Mouse (Mus musculus) lung, adult 2 months (tissue): ENCODE measurements at regions not wholly inside any gene's neighbourhood (a gene's known extent, or its start where the extent isn't known, plus 50 kb on each side); places are given as distances from the start of the nearest gene placed in this dataset.

Experiments
- CTCF ChIP-seq: fragments of 200-500 bp; IDR thresholded peaks from 2 replicates; pipeline ENCODE4 v1.5.1; 2011; ENCODE audit warnings: mild to moderate bottlenecking, low read length, control low read depth; ENCODE audit not compliant: insufficient read depth
- POLR2A ChIP-seq: fragments of 200-500 bp; IDR thresholded peaks from 2 replicates; pipeline ENCODE4 v1.6.1; 2011; ENCODE audit warnings: low read depth, mild to moderate bottlenecking, control low read depth, low read length, borderline replicate concordance; ENCODE audit errors: extremely low read depth

- no peak for TF ChIP-seq CTCF
- TF ChIP-seq POLR2A, result no peak
Measured at GRCm38 (mm10) chr11:32991036-32991616, 156.1 kb downstream of the Fgf18 start.
